Mouse (Mus musculus): ENCODE results near the gene Panx3. TPM values are rescaled to one million over a fixed set of nuclear protein-coding genes. Genes with fewer than 3 reads are reported as not detected.

Panx3 gene
- total RNA-seq (2021) = not detected

GRCm38 (mm10) chr9:37669115-37669514, at the start of gene Panx3:
Panx3 (minus strand) TSS chr9:37669235.
- DNase-seq (ENCODE audit: low spot score) = no peak
- intact Hi-C loops (cut with DNase I) = no loop called here

- intact Hi-C loops (cut with DNase I) = no loop called here
- DNase-seq (ENCODE audit: low spot score) = no peak
Measured at GRCm38 (mm10) chr9:37716150-37716549, 47.1 kb upstream of the Panx3 start, which contains the start of gene Olfr160. Olfr160 (minus strand) TSS chr9:37716250.

GRCm38 (mm10) chr9:37689970-37690686, 21.1 kb upstream of the Panx3 start:
- no peak for DNase-seq (ENCODE audit: low spot score)
- intact Hi-C loops (cut with DNase I) = loop anchor here (1.0 kb wide), 1 partner anchor 242 kb away; no protein-coding TSS in a partner anchor

- no peak for DNase-seq (ENCODE audit: low spot score)
- intact Hi-C loops (cut with DNase I) = no loop called here
Measured at GRCm38 (mm10) chr9:37687941-37688303, 18.9 kb upstream of the Panx3 start.

GRCm38 (mm10) chr9:37687288-37687940, 18.4 kb upstream of the Panx3 start:
- intact Hi-C loops (cut with DNase I) = no loop called here
- DNase-seq (ENCODE audit: low spot score) = no peak

- DNase-seq (ENCODE audit: low spot score) = no peak
- intact Hi-C loops (cut with DNase I) = no loop called here
Measured at GRCm38 (mm10) chr9:37681123-37681522, 12.1 kb upstream of the Panx3 start.

GRCm38 (mm10) chr9:37675287-37675686, 6.3 kb upstream of the Panx3 start:
- no peak for DNase-seq (ENCODE audit: low spot score)
- intact Hi-C loops (cut with DNase I) = no loop called here

- intact Hi-C loops (cut with DNase I) = no loop called here
- DNase-seq (ENCODE audit: low spot score) = no peak
Measured at GRCm38 (mm10) chr9:37670261-37670660, 1.2 kb upstream of the Panx3 start.

- intact Hi-C loops (cut with DNase I) = no loop called here
- DNase-seq (ENCODE audit: low spot score) = no peak
Measured at GRCm38 (mm10) chr9:37669678-37670077, 643 bp upstream of the Panx3 start.

GRCm38 (mm10) chr9:37666045-37666444, 3.0 kb downstream of the Panx3 start:
- DNase-seq (ENCODE audit: low spot score) = no peak
- intact Hi-C loops (cut with DNase I) = no loop called here

GRCm38 (mm10) chr9:37664604-37665003, 4.4 kb downstream of the Panx3 start:
- DNase-seq (ENCODE audit: low spot score) = no peak
- intact Hi-C loops (cut with DNase I) = no loop called here

- intact Hi-C loops (cut with DNase I) = no loop called here
- DNase-seq (ENCODE audit: low spot score) = no peak
Measured at GRCm38 (mm10) chr9:37663210-37663609, 5.8 kb downstream of the Panx3 start.

GRCm38 (mm10) chr9:37659413-37659812, 9.6 kb downstream of the Panx3 start:
- intact Hi-C loops (cut with DNase I) = no loop called here
- DNase-seq (ENCODE audit: low spot score) = no peak

- peak; percentile 75 for DNase-seq (ENCODE audit: low spot score)
- intact Hi-C loops (cut with DNase I) = no loop called here
Measured at GRCm38 (mm10) chr9:37656931-37657481, 12.0 kb downstream of the Panx3 start, which contains the start of gene Tbrg1. Tbrg1 (minus strand) TSS chr9:37657312.

- DNase-seq (ENCODE audit: low spot score) = no peak
- intact Hi-C loops (cut with DNase I) = no loop called here
Measured at GRCm38 (mm10) chr9:37656439-37656881, 12.6 kb downstream of the Panx3 start.

GRCm38 (mm10) chr9:37655961-37656360, 13.1 kb downstream of the Panx3 start:
- intact Hi-C loops (cut with DNase I) = no loop called here
- no peak for DNase-seq (ENCODE audit: low spot score)

- intact Hi-C loops (cut with DNase I) = no loop called here
- DNase-seq (ENCODE audit: low spot score) = no peak
Measured at GRCm38 (mm10) chr9:37653836-37654235, 15.2 kb downstream of the Panx3 start.

- no peak for DNase-seq (ENCODE audit: low spot score)
- intact Hi-C loops (cut with DNase I) = no loop called here
Measured at GRCm38 (mm10) chr9:37650639-37651038, 18.4 kb downstream of the Panx3 start.

- intact Hi-C loops (cut with DNase I) = no loop called here
- DNase-seq (ENCODE audit: low spot score) = no peak
Measured at GRCm38 (mm10) chr9:37646246-37646645, 22.8 kb downstream of the Panx3 start.

GRCm38 (mm10) chr9:37638721-37639120, 30.3 kb downstream of the Panx3 start:
- intact Hi-C loops (cut with DNase I) = loop anchor here (5.0 kb wide), 1 partner anchor 176 kb away; no protein-coding TSS in a partner anchor
- no peak for DNase-seq (ENCODE audit: low spot score)

Data from heart, postnatal 25 days (tissue).